Mouse (Mus musculus) MEL (cell line): ENCODE measurements around the gene Lrrfip2. TPM values are rescaled to one million over a fixed set of nuclear protein-coding genes. Genes with fewer than 3 reads are reported as not detected.

ENCODE experiments used
- DNase-seq: peaks from one replicate; pipeline ENCODE4 v3.0.0; 2011; ENCODE audit warnings: low read depth, low spot score
- H3K27ac ChIP-seq: 2 replicates; pipeline ENCODE4 v1.5.1; 2012; ENCODE audit warnings: low read depth, mild to moderate bottlenecking, control low read depth, low read length, moderate library complexity; ENCODE audit not compliant: control insufficient read depth
- H3K27me3 ChIP-seq, 2 experiments: fragments of 150-350 bp in 1 of 2; sonication (generic) in 1 of 2; 2 replicates each; pipeline ENCODE4 v1.6.1; 2012; ENCODE audit warnings: low read length in 2 of 2, mild to moderate bottlenecking in 2 of 2, improper control_type of control experiment in 1 of 2, moderate library complexity in 1 of 2; ENCODE audit not compliant: insufficient read depth in 2 of 2, control insufficient read depth in 1 of 2
- H3K36me3 ChIP-seq, 2 experiments: 2 replicates each; pipeline ENCODE4 v1.6.1; 2012 to 2014; ENCODE audit warnings: low read length in 2 of 2, improper control_type of control experiment in 1 of 2, inconsistent platforms in 1 of 2, mild to moderate bottlenecking in 1 of 2; ENCODE audit not compliant: insufficient read depth in 2 of 2, control insufficient read depth in 1 of 2
- H3K4me1 ChIP-seq, 2 experiments: fragments of 150-350 bp in 1 of 2; sonication (generic) in 1 of 2; 2 replicates each; pipeline ENCODE4 v1.6.1; 2012; ENCODE audit warnings: low read length in 2 of 2, improper control_type of control experiment in 1 of 2, mild to moderate bottlenecking in 1 of 2; ENCODE audit not compliant: insufficient read depth in 2 of 2, control insufficient read depth in 1 of 2
- H3K4me3 ChIP-seq, 2 experiments: fragments of 150-350 bp in 1 of 2; sonication (generic) in 1 of 2; 2 replicates each; pipeline ENCODE4 v1.5.1; 2012; ENCODE audit warnings: low read depth in 2 of 2, low read length in 2 of 2, mild to moderate bottlenecking in 2 of 2, moderate library complexity in 2 of 2, control low read depth in 1 of 2, improper control_type of control experiment in 1 of 2; ENCODE audit not compliant: control insufficient read depth in 1 of 2, insufficient read depth in 1 of 2
- H3K79me2 ChIP-seq: 2 replicates; pipeline ENCODE4 v1.6.1; 2012; ENCODE audit warnings: mild to moderate bottlenecking, low read length, moderate library complexity; ENCODE audit not compliant: control insufficient read depth, poor library complexity, insufficient read depth
- H3K9ac ChIP-seq: 2 replicates; pipeline ENCODE4 v1.6.1; 2012; ENCODE audit warnings: low read depth, mild to moderate bottlenecking, control low read depth, low read length, moderate library complexity; ENCODE audit not compliant: control insufficient read depth, poor library complexity, severe bottlenecking
- H3K9me3 ChIP-seq: fragments of 150-350 bp; sonication (generic); replicated peaks from 2 replicates; pipeline ENCODE4 v1.6.1; 2012; ENCODE audit warnings: mild to moderate bottlenecking, low read length, improper control_type of control experiment, moderate library complexity; ENCODE audit not compliant: insufficient read depth
- CTCF ChIP-seq, 3 experiments: IDR thresholded peaks in 2 of 3; conservative IDR thresholded peaks in 1 of 3; 2 replicates each; pipeline ENCODE4 v1.5.1; 2011 to 2012; ENCODE audit warnings: low read length in 3 of 3, low read depth in 2 of 3, mild to moderate bottlenecking in 2 of 3, improper control_type of control experiment in 1 of 3, inconsistent platforms in 1 of 3, mixed read lengths in 1 of 3, moderate library complexity in 1 of 3; ENCODE audit not compliant: control insufficient read depth in 1 of 3, insufficient read depth in 1 of 3, poor library complexity in 1 of 3, severe bottlenecking in 1 of 3
- E2F4 ChIP-seq: IDR thresholded peaks from 2 replicates; pipeline ENCODE4 v1.6.1; 2011; ENCODE audit warnings: low read depth, low read length, improper control_type of control experiment, borderline replicate concordance
- GABPA ChIP-seq: IDR thresholded peaks from 2 replicates; pipeline ENCODE4 v1.6.1; 2012; ENCODE audit warnings: low read depth, mild to moderate bottlenecking, inconsistent platforms, low read length, improper control_type of control experiment, moderate library complexity
- HCFC1 ChIP-seq: IDR thresholded peaks from 2 replicates; pipeline ENCODE4 v1.6.1; 2012; ENCODE audit warnings: low read depth, mild to moderate bottlenecking, inconsistent platforms, low read length, improper control_type of control experiment, moderate library complexity
- MAFK ChIP-seq: IDR thresholded peaks from 2 replicates; pipeline ENCODE4 v1.6.1; 2011; ENCODE audit warnings: low read depth, mild to moderate bottlenecking, low read length, improper control_type of control experiment, borderline replicate concordance
- MAX ChIP-seq: IDR thresholded peaks from 2 replicates; pipeline ENCODE4 v1.6.1; 2011; ENCODE audit warnings: low read length, improper control_type of control experiment
- MEF2A ChIP-seq: IDR thresholded peaks from 2 replicates; pipeline ENCODE4 v1.6.1; 2014; ENCODE audit warnings: low read depth, mild to moderate bottlenecking, inconsistent platforms, low read length, improper control_type of control experiment; ENCODE audit not compliant: poor library complexity, insufficient replicate concordance, severe bottlenecking; ENCODE audit errors: extremely low read depth
- MXI1 ChIP-seq: IDR thresholded peaks from 2 replicates; pipeline ENCODE4 v1.6.1; 2011; ENCODE audit warnings: mild to moderate bottlenecking, low read depth, low read length, improper control_type of control experiment
- MYC ChIP-seq: IDR thresholded peaks from 2 replicates; pipeline ENCODE4 v1.6.1; 2011; ENCODE audit warnings: low read depth, mild to moderate bottlenecking, low read length, improper control_type of control experiment, moderate library complexity
- POLR2AphosphoS2 ChIP-seq: IDR thresholded peaks from 2 replicates; pipeline ENCODE4 v1.6.1; 2011; ENCODE audit warnings: low read length, improper control_type of control experiment
- RAD21 ChIP-seq: IDR thresholded peaks from 2 replicates; pipeline ENCODE4 v1.6.1; 2011; ENCODE audit warnings: mild to moderate bottlenecking, low read depth, low read length, improper control_type of control experiment
- RCOR1 ChIP-seq: IDR thresholded peaks from 2 replicates; pipeline ENCODE4 v1.6.1; 2012; ENCODE audit warnings: low read depth, mild to moderate bottlenecking, inconsistent platforms, low read length, improper control_type of control experiment
- SMC3 ChIP-seq: IDR thresholded peaks from 2 replicates; pipeline ENCODE4 v1.6.1; 2011; ENCODE audit warnings: low read depth, low read length, improper control_type of control experiment
- TBP ChIP-seq: IDR thresholded peaks from 2 replicates; pipeline ENCODE4 v1.8.0; 2011; ENCODE audit warnings: low read depth, low read length, improper control_type of control experiment
- TCF12 ChIP-seq: IDR thresholded peaks from 2 replicates; pipeline ENCODE4 v1.6.1; 2014; ENCODE audit warnings: low read depth, mild to moderate bottlenecking, inconsistent platforms, low read length, improper control_type of control experiment, moderate library complexity
- ZC3H11A ChIP-seq: IDR thresholded peaks from 2 replicates; pipeline ENCODE4 v1.6.1; 2012; ENCODE audit warnings: low read depth, mild to moderate bottlenecking, inconsistent platforms, low read length, improper control_type of control experiment
- ZMIZ1 ChIP-seq: IDR thresholded peaks from 2 replicates; pipeline ENCODE4 v1.6.1; 2012; ENCODE audit warnings: low read depth, mild to moderate bottlenecking, inconsistent platforms, low read length, improper control_type of control experiment, moderate library complexity
- polyA plus RNA-seq, 2 experiments: library from polyadenylated mRNA; stranded (reverse) in 1 of 2; unstranded in 1 of 2; fragments of >175 nt in 1 of 2; fragments of >200 nt in 1 of 2; gene quantifications; 2 replicates each; pipeline versions ENCODE4 v1.2.1 to v1.2.4; 2012; ENCODE audit warnings: low replicate concordance in 2 of 2, low read depth in 1 of 2; ENCODE audit not compliant: insufficient read length in 2 of 2, insufficient read depth in 1 of 2, missing spikeins in 1 of 2
- total RNA-seq: library from RNA; depleted of rRNA; stranded (reverse); fragments of 300-350 nt; gene quantifications from 2 replicates; pipeline ENCODE4 v1.2.3, GENCODE M21; 2012

Gene Lrrfip2
- total and polyA plus RNA-seq, 3 experiments: 26.0 to 42.7 TPM; not detected in 1

DNA sequence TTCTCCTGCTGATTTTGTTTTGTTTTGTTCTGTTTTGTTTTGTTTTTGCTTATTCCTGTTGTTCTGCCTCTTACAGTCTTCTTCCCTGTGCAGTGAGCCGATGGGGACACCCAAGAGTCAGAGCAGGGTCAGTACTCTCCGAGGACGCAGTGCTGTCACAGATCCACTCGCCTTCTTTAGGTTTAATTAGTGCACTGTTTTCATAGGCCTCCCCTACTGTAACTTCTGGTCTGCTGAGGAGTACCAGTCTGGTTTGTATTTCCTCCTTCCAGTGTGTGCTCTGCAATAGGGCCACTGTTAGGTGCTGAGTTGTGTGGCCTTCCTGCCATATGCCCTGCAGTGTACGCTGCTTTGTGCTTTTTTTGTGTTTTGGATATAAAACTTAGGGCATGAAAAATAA lies 61.6 kb downstream of the Lrrfip2 start:
- DNase-seq: no peak
- H3K79me2 ChIP-seq: no peaks in the 10 kb centered on the region
- H3K9me3 ChIP-seq: no peaks in the 10 kb centered on the region
- H3K4me3 ChIP-seq: no peak overlapping the region
- no peaks in the 10 kb centered on the region for H3K4me1 ChIP-seq
- no peak overlapping the region for H3K9ac ChIP-seq
- H3K36me3 ChIP-seq: no peaks in the 10 kb centered on the region
- no peak for TF ChIP-seq CTCF (IDR thresholded peaks at IDR 0.05 in 2 of 3, conservative IDR thresholded peaks at IDR 0.05 in 1 of 3; ENCODE audit: control insufficient read depth in 1 of 3, insufficient read depth in 1 of 3, low read depth in 2 of 3, low read length in 3 of 3, poor library complexity in 1 of 3, severe bottlenecking in 1 of 3)
- TF ChIP-seq E2F4: no peak
- TF ChIP-seq GABPA: no peak
- no peak for TF ChIP-seq ZMIZ1
- no peak for TF ChIP-seq MXI1
- no peaks in the 10 kb centered on the region for H3K27me3 ChIP-seq
- H3K27ac ChIP-seq: no peak overlapping the region

- no peak for TF ChIP-seq SMC3
- TF ChIP-seq TCF12: no peak
- TF ChIP-seq MAX: no peak
- no peak for TF ChIP-seq CTCF (IDR thresholded peaks at IDR 0.05 in 2 of 3, conservative IDR thresholded peaks at IDR 0.05 in 1 of 3; ENCODE audit: control insufficient read depth in 1 of 3, insufficient read depth in 1 of 3, low read depth in 2 of 3, low read length in 3 of 3, poor library complexity in 1 of 3, severe bottlenecking in 1 of 3)
- no peak for TF ChIP-seq MAFK
- TF ChIP-seq ZC3H11A: no peak
- TF ChIP-seq HCFC1: no peak
- no peak for TF ChIP-seq RCOR1
- TF ChIP-seq MEF2A: no peak
- TF ChIP-seq ZMIZ1: no peak
- no peak for TF ChIP-seq POLR2AphosphoS2
- TF ChIP-seq RAD21: no peak
- no peak for TF ChIP-seq MXI1
- Histone ChIP-seq H3K9me3 (no peaks in the 10 kb centered on the region), H3K79me2 (no peaks in the 10 kb centered on the region), H3K4me1 (no peaks in the 10 kb centered on the region), H3K27ac (no peak overlapping the region), H3K4me3 (no peak overlapping the region), H3K27me3 (no peaks in the 10 kb centered on the region), H3K9ac (no peak overlapping the region), H3K36me3 (no peaks in the 10 kb centered on the region)
- peak; percentile 23 for DNase-seq
These were observed 64.8 kb downstream of the Lrrfip2 start for GRCm38 (mm10) chr9:111182176-111182575.

DNA sequence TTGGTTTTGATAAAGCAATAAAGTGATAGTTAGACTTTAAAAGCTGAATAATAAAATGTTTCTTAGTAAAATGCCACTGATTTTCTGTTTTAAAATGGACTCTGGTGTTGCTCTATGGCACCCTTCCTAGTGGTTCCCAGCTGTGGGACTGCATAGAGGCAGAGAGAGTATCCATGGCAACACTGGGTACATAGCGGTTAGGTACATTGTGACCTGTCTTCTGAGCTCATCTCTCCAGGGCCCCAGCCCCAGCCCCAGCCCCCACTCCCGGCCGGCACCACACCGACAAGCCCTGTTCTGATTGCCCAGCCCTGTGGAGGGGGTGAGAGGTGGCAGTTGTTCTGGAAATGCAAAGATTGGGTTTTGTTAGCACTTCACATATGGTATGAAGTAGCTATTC lies 67.5 kb downstream of the Lrrfip2 start:
- no peak overlapping the region for H3K4me3 ChIP-seq
- no peaks in the 10 kb centered on the region for H3K9me3 ChIP-seq

More for the DNA sequence above, 67.5 kb downstream of the Lrrfip2 start:
- no peak for DNase-seq
- no peaks in the 10 kb centered on the region; a peak in 1 of 4 replicates for H3K36me3 ChIP-seq
- TF ChIP-seq MYC (no peak), POLR2AphosphoS2 (no peak), TBP (no peak)
- no peaks in the 10 kb centered on the region for H3K4me1 ChIP-seq
- no peak overlapping the region for H3K9ac ChIP-seq
- H3K27me3 ChIP-seq: no peaks in the 10 kb centered on the region
- H3K79me2 ChIP-seq: no peaks in the 10 kb centered on the region
- H3K27ac ChIP-seq: no peak overlapping the region
